Mouse (Mus musculus) forebrain, embryonic 10.5 days (tissue): ENCODE measurements at regions not wholly inside any gene's neighbourhood (a gene's known extent, or its start where the extent isn't known, plus 50 kb on each side); places are given as distances from the start of the nearest gene placed in this dataset.
A peak's percentile ranks its signal among the peaks of the same experiment; 100 is the strongest.

Source experiments
- DNase-seq: peaks from one replicate; pipeline ENCODE4 v3.0.0-alpha.2; 2017; ENCODE audit warnings: low spot score; ENCODE audit errors: extremely low spot score
- H3K27ac ChIP-seq: fragments of 300-500 bp; sonication (generic); 2 replicates; pipeline ENCODE4 v1.5.1; 2016; ENCODE audit warnings: mild to moderate bottlenecking
- H3K27me3 ChIP-seq: fragments of 300-500 bp; sonication (generic); 2 replicates; pipeline ENCODE4 v1.6.1; 2016; ENCODE audit warnings: mild to moderate bottlenecking; ENCODE audit not compliant: poor library complexity, severe bottlenecking
- H3K36me3 ChIP-seq: fragments of 300-500 bp; sonication (generic); replicated peaks from 2 replicates; pipeline ENCODE4 v1.6.1; 2016; ENCODE audit warnings: mild to moderate bottlenecking, moderate library complexity
- H3K4me1 ChIP-seq: fragments of 300-500 bp; sonication (generic); 2 replicates; pipeline ENCODE4 v1.6.1; 2016
- H3K4me3 ChIP-seq: fragments of 300-500 bp; sonication (generic); 2 replicates; pipeline ENCODE4 v1.5.1; 2016; ENCODE audit warnings: mild to moderate bottlenecking, moderate library complexity
- H3K9me3 ChIP-seq: fragments of 300-500 bp; sonication (generic); 2 replicates; pipeline ENCODE4 v1.6.1; 2016; ENCODE audit warnings: mild to moderate bottlenecking, moderate library complexity
- WGBS: fragments of 180-500 bp; shearing (Covaris S2); methylation state at CpG from one replicate; pipeline ENCODE4 v1.1.7; 2016; 5-methylcytosine and 5-hydroxymethylcytosine counted together

DNA sequence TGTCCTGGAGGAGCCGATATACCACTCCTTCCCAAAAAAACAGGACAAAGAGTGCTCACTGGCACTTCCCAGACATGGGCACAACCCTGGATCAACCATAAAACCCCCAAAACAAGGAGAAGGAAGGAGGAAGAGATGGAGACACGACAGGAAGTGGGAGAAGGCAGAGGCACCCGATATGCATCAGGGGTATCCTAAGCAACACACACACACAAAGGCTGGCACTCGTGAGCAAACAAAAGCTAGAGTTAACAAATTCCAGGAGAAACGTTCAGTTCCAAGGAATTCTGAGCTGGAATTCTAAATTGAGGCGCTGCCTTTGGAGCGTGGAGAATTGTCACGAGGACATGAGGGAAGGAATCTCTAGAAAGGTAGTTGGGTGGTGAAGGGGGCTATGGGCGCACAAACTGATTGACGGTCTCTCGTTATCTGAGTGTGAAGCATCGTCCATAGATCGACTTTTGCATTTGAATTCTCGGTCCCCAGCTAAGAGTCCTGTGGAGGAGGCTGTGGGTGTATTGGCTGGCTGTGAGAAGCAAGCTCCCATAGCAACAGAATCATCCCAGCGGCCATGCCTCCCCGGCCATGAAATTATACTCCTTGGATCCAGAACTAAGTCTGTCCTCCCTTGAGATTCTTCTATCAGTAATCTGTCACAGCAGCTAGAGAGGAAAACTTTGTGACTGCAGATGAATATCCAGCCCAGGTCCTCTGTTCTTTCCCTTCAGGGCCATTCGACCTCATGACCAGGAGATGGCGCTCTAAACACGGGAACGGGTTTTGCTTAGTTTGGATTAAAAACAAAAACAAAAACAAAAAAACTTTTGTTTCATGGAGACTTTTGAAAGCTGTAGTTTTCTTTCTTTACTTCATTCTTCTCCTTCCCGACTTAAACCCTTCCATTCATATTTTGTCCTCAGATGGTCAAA lies 69.4 kb upstream of the Ptpn13 start:
- 46% methylated on average over 21 of the region's 21 CpGs for WGBS
- Histone ChIP-seq H3K4me3 (peak overlapping the region; percentile 36), H3K27ac (no peak overlapping the region), H3K9me3 (peaks cover 13% of the 10 kb centered on the region), H3K27me3 (0 out of 2 replicates have a peak, but pooled peaks cover 7% of the 10 kb centered on the region), H3K4me1 (peaks cover 12% of the 10 kb centered on the region), H3K36me3 (no peaks in the 10 kb centered on the region)
- peak; percentile 49 for DNase-seq

DNA sequence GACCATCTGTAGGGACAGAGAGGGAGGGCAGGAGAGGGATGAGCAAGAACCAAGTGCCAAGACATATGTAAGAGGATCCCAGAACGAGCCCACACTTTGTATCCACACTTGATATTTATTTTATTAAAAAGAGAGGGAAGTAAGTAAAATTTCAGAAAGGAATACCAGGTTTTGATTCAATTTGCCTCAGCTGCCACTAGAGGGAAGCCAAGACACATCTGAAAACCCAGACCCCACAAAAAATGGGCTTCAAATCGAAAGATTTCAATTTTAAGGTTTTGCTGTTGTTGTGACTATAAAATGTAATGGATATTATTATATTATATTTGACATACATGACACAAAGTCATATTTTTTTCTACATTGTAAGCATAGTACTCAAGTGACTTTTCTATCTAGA lies 81.1 kb upstream of the Ptpn13 start:
- no peak for DNase-seq
- H3K4me1 ChIP-seq: peaks cover 6% of the 10 kb centered on the region
- H3K27me3 ChIP-seq: peaks cover 52% of the 10 kb centered on the region
- no peaks in the 10 kb centered on the region for H3K36me3 ChIP-seq
- H3K9me3 ChIP-seq: peaks cover 16% of the 10 kb centered on the region
- WGBS: 43% methylated on average over 2 of the region's 2 CpGs
- no peak overlapping the region for H3K27ac ChIP-seq
- no peak overlapping the region for H3K4me3 ChIP-seq

DNA sequence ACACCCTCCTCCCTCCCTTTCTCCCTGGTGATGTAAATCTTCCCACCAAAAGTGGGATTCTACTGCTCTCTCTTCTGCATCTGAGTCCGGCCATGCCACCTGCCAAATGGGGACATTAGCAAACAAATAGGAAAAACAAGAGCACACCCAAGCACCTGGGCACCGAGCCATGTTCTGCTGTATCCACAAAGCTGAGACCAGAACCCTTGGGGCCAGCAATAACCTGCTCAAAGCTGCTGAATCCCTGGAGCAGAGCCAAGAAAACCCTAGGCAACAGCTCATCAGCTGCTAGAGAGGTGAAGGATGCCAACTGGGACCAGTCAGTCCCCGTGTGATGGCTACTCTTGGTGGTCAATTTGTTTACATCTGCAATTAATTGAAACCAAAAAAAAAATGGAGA lies 83.5 kb upstream of the Ptpn13 start:
- Histone ChIP-seq H3K4me3 (no peak overlapping the region), H3K36me3 (no peaks in the 10 kb centered on the region), H3K9me3 (peaks cover 6% of the 10 kb centered on the region), H3K27me3 (peaks cover 76% of the 10 kb centered on the region), H3K27ac (no peak overlapping the region), H3K4me1 (peaks cover 23% of the 10 kb centered on the region)
- no peak for DNase-seq
- WGBS: 82% methylated on average over 3 of the region's 3 CpGs

DNA sequence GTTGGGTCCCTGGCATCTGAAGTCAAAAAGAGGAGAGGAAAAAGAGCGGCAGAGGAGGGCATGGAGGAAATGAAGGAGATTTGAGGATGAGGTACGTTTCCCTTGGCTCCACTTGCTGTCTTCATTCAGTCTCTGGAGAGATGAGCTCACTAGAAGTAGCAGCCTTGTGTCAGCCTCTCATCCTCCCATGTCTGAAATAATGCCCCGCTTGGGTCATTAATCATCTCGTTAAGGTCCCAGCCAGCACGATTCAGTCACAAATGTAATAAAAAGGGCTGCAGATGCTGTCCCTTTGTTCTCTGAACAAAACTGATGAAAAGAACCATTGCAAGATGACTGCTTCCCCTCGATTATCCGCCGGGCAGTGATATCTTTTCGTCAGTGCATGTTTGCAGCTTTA lies 84.4 kb upstream of the Ptpn13 start:
- 49% methylated on average over 9 of the region's 9 CpGs for WGBS
- H3K36me3 ChIP-seq: no peaks in the 10 kb centered on the region
- no peak overlapping the region for H3K27ac ChIP-seq
- no peaks in the 10 kb centered on the region for H3K9me3 ChIP-seq
- H3K4me1 ChIP-seq: peaks cover 32% of the 10 kb centered on the region
- DNase-seq: no peak
- no peak overlapping the region for H3K4me3 ChIP-seq
- peaks cover 82% of the 10 kb centered on the region for H3K27me3 ChIP-seq

DNA sequence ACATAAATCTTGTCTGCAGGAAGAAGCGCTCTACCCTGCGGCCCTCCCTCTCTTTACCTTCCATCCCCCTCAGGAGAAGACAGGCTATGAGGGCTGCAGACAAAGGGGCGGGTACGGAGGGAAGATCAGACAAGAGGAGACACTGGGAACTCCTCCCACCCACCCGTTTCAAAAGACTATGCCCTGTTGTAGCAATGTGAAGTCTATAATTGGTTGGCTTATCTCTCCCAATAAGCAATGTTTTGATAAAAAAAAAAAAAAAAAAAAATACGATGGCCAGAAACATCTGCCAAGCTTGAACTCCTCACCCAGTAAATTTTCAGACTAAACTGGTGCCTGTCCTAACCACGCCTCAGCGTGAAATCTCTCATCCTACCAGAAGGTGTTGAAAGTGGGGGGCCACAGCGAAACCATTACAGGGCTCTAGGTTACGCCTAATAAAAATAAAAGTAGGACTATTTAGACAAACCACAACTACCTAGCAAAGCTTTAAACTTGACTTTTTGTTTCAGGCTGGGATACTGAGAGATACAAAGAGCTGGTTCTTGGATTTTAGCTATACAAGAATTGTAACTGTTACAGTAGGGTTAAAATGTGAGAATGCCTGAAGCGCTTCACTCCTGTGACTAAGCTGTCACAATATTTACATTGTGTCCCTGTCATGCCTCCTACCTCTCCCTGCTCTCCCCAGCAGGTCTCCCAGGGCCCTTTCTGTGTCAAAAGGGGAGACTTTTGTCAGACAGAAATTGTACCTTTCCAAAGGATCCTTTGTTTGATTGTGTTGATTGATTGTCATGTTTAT lies 88.1 kb upstream of the Ptpn13 start:
- Histone ChIP-seq H3K27ac (peak overlapping the region; percentile 35; the same call in 1 of the 2 replicates), H3K9me3 (peaks cover 3% of the 10 kb centered on the region; the same call in 1 of the 2 replicates), H3K4me3 (peak overlapping the region; percentile 26; the same call in 1 of the 2 replicates), H3K27me3 (peaks cover 94% of the 10 kb centered on the region), H3K36me3 (no peaks in the 10 kb centered on the region), H3K4me1 (peaks cover 39% of the 10 kb centered on the region)
- no peak for DNase-seq
- WGBS: 15% methylated on average over 11 of the region's 11 CpGs

DNA sequence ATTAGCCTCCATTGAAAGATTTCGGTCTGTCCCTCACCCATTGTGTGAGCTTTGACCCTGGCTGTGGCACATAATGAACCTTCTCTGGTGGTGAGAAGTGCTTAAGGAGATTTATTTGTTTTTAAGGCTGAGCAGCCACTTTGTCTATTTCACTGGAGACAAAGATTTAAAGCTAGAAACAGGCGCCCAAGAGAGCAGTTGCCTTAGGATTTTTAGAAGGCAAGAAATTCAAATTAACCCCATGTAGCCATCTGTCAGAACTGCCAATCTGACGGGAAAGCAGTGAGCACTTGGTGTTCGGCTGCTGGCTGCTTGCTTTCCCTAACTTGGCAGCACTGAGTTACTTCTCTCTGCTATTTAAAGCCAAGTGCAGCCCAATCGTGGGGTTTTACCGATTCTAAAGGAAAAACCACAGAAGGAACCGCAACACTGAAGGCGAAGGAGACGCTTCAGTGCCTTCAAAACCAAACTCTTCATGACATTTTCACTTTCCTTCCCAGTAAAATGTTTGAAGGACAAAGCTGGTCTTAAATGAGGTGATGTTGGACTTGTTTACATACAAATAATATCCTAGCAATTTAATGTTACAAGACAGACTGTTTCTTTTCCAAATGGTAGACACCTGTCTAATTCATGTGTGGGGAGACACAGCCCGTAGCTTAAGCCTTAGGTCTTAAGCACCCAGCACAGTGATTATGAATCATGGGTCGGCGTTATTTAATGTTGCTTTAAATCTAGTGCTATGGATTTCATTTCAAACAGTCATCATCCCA lies 88.9 kb upstream of the Ptpn13 start:
- peak overlapping the region; percentile 26; the same call in 1 of the 2 replicates for H3K4me3 ChIP-seq

DNA sequence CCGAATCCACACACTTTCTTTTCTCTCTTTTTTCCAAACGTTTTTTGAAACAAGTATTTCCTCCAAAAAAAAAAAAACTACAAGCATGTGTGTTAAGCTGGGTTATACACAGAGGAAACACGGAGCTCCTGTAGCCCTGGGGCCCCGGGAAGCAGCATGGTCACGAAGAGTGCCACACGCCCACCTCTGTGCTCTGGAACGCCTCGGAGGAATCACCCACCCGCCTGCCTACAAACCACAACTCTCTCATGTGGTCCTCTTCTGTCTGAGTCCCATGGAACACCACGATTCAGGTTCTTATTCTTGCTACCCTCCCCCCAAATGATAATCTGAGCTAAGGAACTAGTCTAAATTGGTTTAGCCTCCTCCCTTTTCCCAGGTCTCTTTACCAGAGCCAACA lies 98.6 kb upstream of the Ptpn13 start:
- 83% methylated on average over 10 of the region's 10 CpGs for WGBS
- H3K36me3 ChIP-seq: no peaks in the 10 kb centered on the region
- H3K4me3 ChIP-seq: no peak overlapping the region
- peaks cover 24% of the 10 kb centered on the region for H3K27me3 ChIP-seq
- peaks cover 4% of the 10 kb centered on the region; the same call in 1 of the 2 replicates for H3K9me3 ChIP-seq
- H3K27ac ChIP-seq: no peak overlapping the region
- H3K4me1 ChIP-seq: no peaks in the 10 kb centered on the region
- no peak for DNase-seq

More for the DNA sequence above, 88.9 kb upstream of the Ptpn13 start:
- H3K36me3 ChIP-seq: no peaks in the 10 kb centered on the region
- H3K27me3 ChIP-seq: peaks cover 94% of the 10 kb centered on the region
- WGBS: 15% methylated on average over 12 of the region's 12 CpGs
- H3K4me1 ChIP-seq: peaks cover 39% of the 10 kb centered on the region
- peak; percentile 48 for DNase-seq
- H3K27ac ChIP-seq: peak overlapping the region; percentile 35; the same call in 1 of the 2 replicates
- H3K9me3 ChIP-seq: peaks cover 3% of the 10 kb centered on the region; the same call in 1 of the 2 replicates

DNA sequence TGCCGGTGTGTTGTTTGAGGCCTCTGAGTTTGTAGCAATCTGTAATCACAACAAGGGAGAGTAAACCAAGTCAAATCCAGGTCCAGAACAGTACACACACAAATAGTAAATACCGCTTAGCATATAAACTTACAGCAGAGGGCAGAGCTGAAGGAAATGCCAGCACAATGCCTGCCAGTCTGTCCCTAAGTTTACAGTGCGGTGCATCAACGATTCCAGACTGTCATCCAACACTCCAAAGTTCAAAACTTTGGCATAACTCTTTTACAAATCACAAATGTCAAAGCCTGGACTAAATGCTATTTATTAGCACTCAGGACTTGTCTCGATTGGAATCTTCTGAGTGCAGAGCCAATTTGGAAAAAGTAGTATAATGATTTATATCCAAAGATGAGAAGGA lies 104.7 kb upstream of the Ptpn13 start:
- Histone ChIP-seq H3K27ac (no peak overlapping the region), H3K4me3 (no peak overlapping the region), H3K36me3 (no peaks in the 10 kb centered on the region), H3K9me3 (no peaks in the 10 kb centered on the region), H3K27me3 (no peaks in the 10 kb centered on the region), H3K4me1 (no peaks in the 10 kb centered on the region)
- DNase-seq: no peak
- WGBS: 86% methylated on average over 5 of the region's 5 CpGs

DNA sequence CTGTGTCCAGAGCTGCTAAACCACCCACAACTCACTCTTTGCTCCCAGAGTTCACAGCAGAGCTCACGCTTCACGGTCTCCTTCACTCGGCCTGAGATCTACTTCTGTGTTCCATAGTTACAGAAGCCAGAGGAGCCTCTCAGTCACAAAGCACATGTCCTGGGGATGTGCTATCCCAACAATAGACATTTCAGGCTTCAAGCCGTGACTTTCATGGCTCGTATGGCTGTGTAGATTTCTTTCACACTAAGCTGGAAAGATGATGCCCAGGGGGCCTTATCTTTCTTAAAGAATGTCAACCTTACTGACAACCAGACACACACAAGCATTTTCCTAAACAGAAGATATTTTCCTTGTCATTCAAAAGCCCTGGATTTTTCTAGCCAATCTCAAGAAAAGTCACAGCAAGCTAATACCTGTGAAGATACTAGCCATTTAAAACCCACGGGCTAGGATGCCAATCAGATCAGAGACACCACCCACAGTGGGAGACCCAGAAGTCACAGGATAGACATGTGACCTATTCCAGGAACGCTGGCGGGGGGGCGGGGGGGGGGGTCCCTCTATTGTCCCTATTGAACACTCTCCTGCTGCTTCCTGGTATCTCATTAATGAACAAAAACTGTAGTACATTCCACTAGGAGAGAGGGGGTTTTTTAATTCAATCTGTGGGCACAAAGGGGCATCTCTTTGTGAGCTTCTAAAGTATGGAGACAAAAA lies 98.8 kb upstream of the Mapk10 start:
- H3K27me3 ChIP-seq: no peaks in the 10 kb centered on the region
- H3K4me1 ChIP-seq: peaks cover 13% of the 10 kb centered on the region
- WGBS: 15% methylated on average over 9 of the region's 9 CpGs
- H3K27ac ChIP-seq: no peak overlapping the region
- no peak for DNase-seq
- H3K4me3 ChIP-seq: no peak overlapping the region
- H3K36me3 ChIP-seq: no peaks in the 10 kb centered on the region
- H3K9me3 ChIP-seq: 0 out of 2 replicates have a peak, but pooled peaks cover 4% of the 10 kb centered on the region

DNA sequence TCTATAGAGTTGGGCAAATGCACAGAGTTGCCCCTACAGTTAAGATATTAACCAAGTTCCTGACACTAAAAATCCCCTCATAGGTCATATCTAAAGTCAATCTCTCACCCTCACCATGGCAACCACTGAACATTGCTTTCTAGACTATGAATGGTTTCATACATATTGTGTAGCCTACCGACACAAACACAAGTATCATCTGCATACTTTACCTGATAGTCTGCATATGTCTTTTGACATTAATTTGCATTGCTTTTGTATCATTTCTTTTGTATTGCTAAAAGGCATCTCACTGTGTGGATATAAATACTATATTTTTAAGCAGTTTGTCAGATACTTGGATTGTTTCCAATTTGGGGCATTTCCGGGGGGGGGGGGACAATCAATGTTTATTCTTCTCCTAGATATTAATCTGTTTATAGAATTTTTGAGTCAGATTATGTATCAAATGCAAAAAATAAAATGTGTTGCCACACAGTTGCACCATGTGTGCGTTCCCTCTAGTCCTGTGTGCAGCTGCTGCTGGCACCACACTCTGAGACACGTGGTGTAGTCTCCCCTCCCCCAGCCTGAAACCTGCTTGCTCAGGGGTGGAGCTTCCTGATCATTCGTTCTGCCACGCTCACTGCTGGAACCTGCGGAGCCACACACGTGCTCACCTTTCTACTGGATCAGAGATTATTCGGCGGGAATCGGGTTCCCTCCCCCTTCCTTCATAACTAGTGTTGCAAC lies 94.7 kb upstream of the Mapk10 start:
- Histone ChIP-seq H3K9me3 (peaks cover 6% of the 10 kb centered on the region; the same call in 1 of the 2 replicates), H3K27me3 (no peaks in the 10 kb centered on the region), H3K27ac (no peak overlapping the region), H3K36me3 (no peaks in the 10 kb centered on the region), H3K4me1 (peaks cover 13% of the 10 kb centered on the region), H3K4me3 (no peak overlapping the region)
- no peak for DNase-seq
- WGBS: 84% methylated on average over 11 of the region's 11 CpGs

DNA sequence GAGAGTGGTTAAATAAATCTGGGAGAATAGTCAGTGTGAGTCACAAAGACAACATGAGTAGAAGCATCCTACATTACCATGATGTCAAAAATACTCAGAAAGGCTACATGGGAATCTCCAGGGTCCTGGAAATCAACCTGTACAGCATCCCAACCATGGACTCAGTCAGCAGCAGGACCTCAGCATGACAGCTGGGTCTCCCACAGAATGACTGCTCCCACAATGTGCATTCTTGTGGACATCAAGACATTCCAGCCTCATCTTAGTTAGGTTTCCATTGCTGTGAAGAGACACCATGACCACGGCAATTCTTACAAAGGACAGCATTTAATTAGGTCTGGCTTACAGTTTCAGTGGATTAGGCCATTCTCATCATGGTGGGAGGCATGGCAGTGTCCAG lies 93.8 kb upstream of the Mapk10 start:
- H3K36me3 ChIP-seq: no peaks in the 10 kb centered on the region
- no peak for DNase-seq
- WGBS: 83% methylated on average over 1 of the region's 1 CpGs
- no peaks in the 10 kb centered on the region for H3K27me3 ChIP-seq
- no peak overlapping the region for H3K27ac ChIP-seq
- H3K4me3 ChIP-seq: no peak overlapping the region
- H3K4me1 ChIP-seq: peaks cover 6% of the 10 kb centered on the region
- H3K9me3 ChIP-seq: peaks cover 6% of the 10 kb centered on the region; the same call in 1 of the 2 replicates
